Mouse (Mus musculus): ENCODE data around the gene Tmcc1. TPM values are rescaled to one million over a fixed set of nuclear protein-coding genes. Genes with fewer than 3 reads are reported as not detected.

The Tmcc1 gene
- polyA plus RNA-seq, 1 experiment from 2014 or later: 14.1 TPM

- peak overlapping the region; percentile 31; the same call in 1 of the 2 replicates for H3K4me2 ChIP-seq (replicated peaks; ENCODE audit: low read depth, low read length)
- H3K4me1 ChIP-seq (ENCODE audit: control insufficient read depth, insufficient read depth, low read length): peaks cover 65% of the 10 kb centered on the region
- no peaks in the 10 kb centered on the region for H3K9me3 ChIP-seq (ENCODE audit: control insufficient read depth, low read length)
- H3K36me3 ChIP-seq (ENCODE audit: control insufficient read depth, insufficient read depth, low read length): no peaks in the 10 kb centered on the region; the same call in 1 of the 2 replicates
- no peaks in the 10 kb centered on the region for H3K27me3 ChIP-seq (ENCODE audit: control insufficient read depth, insufficient read depth, low read length)
- no peak for ATAC-seq (ENCODE audit: low FRiP score, low TSS enrichment)
- H3K9ac ChIP-seq (ENCODE audit: low read depth, low read length): 0 out of 2 replicates have a peak overlapping the region, but pooled peaks have one; percentile 40
- no peak overlapping the region for H3K27ac ChIP-seq (ENCODE audit: low read depth, low read length)
- WGBS: 30% methylated on average over 9 of the region's 9 CpGs
- H3K4me3 ChIP-seq (ENCODE audit: low read length): 0 out of 2 replicates have a peak overlapping the region, but pooled peaks have one; percentile 2
These were observed 207.7 kb downstream of the Tmcc1 start for GRCm38 (mm10) chr6:115985622-115986021.

GRCm38 (mm10) chr6:115984580-115984979 lies 208.7 kb downstream of the Tmcc1 start:
- ATAC-seq (ENCODE audit: low FRiP score, low TSS enrichment): no peak
- WGBS: 71% methylated on average over 7 of the region's 7 CpGs
- H3K9me3 ChIP-seq (ENCODE audit: control insufficient read depth, low read length): no peaks in the 10 kb centered on the region
- H3K4me3 ChIP-seq (ENCODE audit: low read length): no peak overlapping the region
- H3K27me3 ChIP-seq (ENCODE audit: control insufficient read depth, insufficient read depth, low read length): no peaks in the 10 kb centered on the region
- H3K4me2 ChIP-seq (replicated peaks; ENCODE audit: low read depth, low read length): peak overlapping the region; percentile 23
- peaks cover 62% of the 10 kb centered on the region for H3K4me1 ChIP-seq (ENCODE audit: control insufficient read depth, insufficient read depth, low read length)
- H3K36me3 ChIP-seq (ENCODE audit: control insufficient read depth, insufficient read depth, low read length): peaks cover 8% of the 10 kb centered on the region
- peak overlapping the region; percentile 40; the same call in 1 of the 2 replicates for H3K9ac ChIP-seq (ENCODE audit: low read depth, low read length)
- peak overlapping the region; percentile 89 for H3K27ac ChIP-seq (ENCODE audit: low read depth, low read length)

GRCm38 (mm10) chr6:115983306-115984038 lies 209.8 kb downstream of the Tmcc1 start:
- peak; percentile 58; the same call in 1 of the 2 replicates for ATAC-seq (ENCODE audit: low FRiP score, low TSS enrichment)

DNA sequence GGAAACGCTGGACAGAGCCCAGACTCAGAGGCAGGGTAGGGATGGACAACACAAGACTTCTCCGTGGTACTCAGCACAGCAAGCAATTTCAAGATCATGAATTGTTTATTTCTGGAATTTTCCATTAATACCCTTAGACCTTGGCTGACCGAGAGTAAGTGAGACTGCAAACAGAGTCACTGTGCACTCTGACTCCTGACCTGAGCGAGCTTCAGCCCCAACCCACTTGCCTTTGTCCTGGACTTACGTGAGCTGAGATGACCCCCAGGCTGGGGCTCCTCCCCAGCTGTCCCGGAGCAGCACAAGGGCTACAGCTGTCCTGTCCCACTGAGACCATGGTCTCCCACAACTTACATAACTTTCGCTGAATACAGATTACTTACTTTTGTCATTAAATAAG lies 210.4 kb downstream of the Tmcc1 start:
- peak overlapping the region; percentile 25 for H3K4me2 ChIP-seq (replicated peaks; ENCODE audit: low read depth, low read length)
- ATAC-seq (ENCODE audit: low FRiP score, low TSS enrichment): peak; percentile 48; the same call in 1 of the 2 replicates

More at GRCm38 (mm10) chr6:115983306-115984038, 209.8 kb downstream of the Tmcc1 start:
- WGBS: 23% methylated on average over 12 of the region's 12 CpGs
- Histone ChIP-seq H3K4me3 (ENCODE audit: low read length) (no peak overlapping the region; the same call in 1 of the 2 replicates), H3K9ac (ENCODE audit: low read depth, low read length) (peak overlapping the region; percentile 34; the same call in 1 of the 2 replicates), H3K9me3 (ENCODE audit: control insufficient read depth, low read length) (no peaks in the 10 kb centered on the region), H3K4me2 (replicated peaks; ENCODE audit: low read depth, low read length) (peak overlapping the region; percentile 25), H3K4me1 (ENCODE audit: control insufficient read depth, insufficient read depth, low read length) (peaks cover 58% of the 10 kb centered on the region), H3K27me3 (ENCODE audit: control insufficient read depth, insufficient read depth, low read length) (no peaks in the 10 kb centered on the region), H3K36me3 (ENCODE audit: control insufficient read depth, insufficient read depth, low read length) (peaks cover 13% of the 10 kb centered on the region), H3K27ac (ENCODE audit: low read depth, low read length) (peak overlapping the region; percentile 89)

DNA sequence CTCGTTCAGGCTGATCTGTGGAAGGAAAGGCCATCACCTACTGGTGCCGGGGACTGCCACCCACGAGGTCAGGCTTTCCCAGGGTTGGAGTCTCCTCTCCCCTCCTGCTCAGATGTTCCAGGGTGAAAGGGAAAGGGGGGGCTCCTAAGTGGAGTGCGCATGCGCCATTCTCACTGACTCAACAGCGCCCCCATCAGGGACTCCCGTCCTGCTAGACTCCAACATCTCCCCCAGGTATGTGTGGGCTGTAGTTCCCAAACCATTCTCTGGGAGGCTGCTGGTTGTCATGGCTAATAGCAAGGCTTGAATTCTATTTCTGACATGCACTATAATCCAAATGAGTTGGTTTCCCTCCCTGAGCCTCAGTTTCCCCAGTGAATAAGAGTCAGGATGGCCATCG lies 214.7 kb downstream of the Tmcc1 start:
- H3K27ac ChIP-seq (ENCODE audit: low read depth, low read length): no peak overlapping the region
- WGBS: 67% methylated on average over 8 of the region's 8 CpGs
- H3K27me3 ChIP-seq (ENCODE audit: control insufficient read depth, insufficient read depth, low read length): no peaks in the 10 kb centered on the region
- H3K9ac ChIP-seq (ENCODE audit: low read depth, low read length): no peak overlapping the region
- no peak overlapping the region for H3K4me3 ChIP-seq (ENCODE audit: low read length)
- no peak for ATAC-seq (ENCODE audit: low FRiP score, low TSS enrichment)
- H3K4me1 ChIP-seq (ENCODE audit: control insufficient read depth, insufficient read depth, low read length): peaks cover 22% of the 10 kb centered on the region
- no peak overlapping the region for H3K4me2 ChIP-seq (replicated peaks; ENCODE audit: low read depth, low read length)
- H3K9me3 ChIP-seq (ENCODE audit: control insufficient read depth, low read length): no peaks in the 10 kb centered on the region
- H3K36me3 ChIP-seq (ENCODE audit: control insufficient read depth, insufficient read depth, low read length): peaks cover 40% of the 10 kb centered on the region

More for the DNA sequence above, 210.4 kb downstream of the Tmcc1 start:
- Histone ChIP-seq H3K4me3 (ENCODE audit: low read length) (no peak overlapping the region; the same call in 1 of the 2 replicates), H3K9me3 (ENCODE audit: control insufficient read depth, low read length) (no peaks in the 10 kb centered on the region), H3K4me1 (ENCODE audit: control insufficient read depth, insufficient read depth, low read length) (peaks cover 59% of the 10 kb centered on the region), H3K9ac (ENCODE audit: low read depth, low read length) (0 out of 2 replicates have a peak overlapping the region, but pooled peaks have one; percentile 28), H3K36me3 (ENCODE audit: control insufficient read depth, insufficient read depth, low read length) (peaks cover 13% of the 10 kb centered on the region), H3K27me3 (ENCODE audit: control insufficient read depth, insufficient read depth, low read length) (no peaks in the 10 kb centered on the region), H3K27ac (ENCODE audit: low read depth, low read length) (peak overlapping the region; percentile 89)
- WGBS: 29% methylated on average over 7 of the region's 7 CpGs

DNA sequence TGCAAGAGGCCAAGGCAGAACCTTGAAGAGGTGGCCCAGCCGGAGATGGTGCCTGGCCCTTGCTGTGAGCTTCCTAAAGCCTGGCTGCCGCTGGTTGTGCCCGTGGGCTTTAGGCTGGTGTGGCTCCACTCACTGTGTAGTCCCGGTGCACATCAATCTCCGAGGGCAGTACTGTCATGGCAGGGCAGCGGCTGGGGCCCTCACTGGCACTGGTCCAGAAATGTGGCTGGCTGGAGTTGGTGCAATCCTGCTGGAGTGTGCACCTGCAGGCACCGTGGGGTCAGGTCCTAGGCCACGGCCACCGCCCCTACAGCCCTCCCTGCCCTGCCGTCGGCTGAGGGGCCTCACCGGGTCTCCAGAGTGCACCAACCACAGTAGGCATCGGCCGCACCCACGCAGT lies 215.5 kb downstream of the Tmcc1 start:
- H3K4me1 ChIP-seq (ENCODE audit: control insufficient read depth, insufficient read depth, low read length): peaks cover 22% of the 10 kb centered on the region
- H3K9ac ChIP-seq (ENCODE audit: low read depth, low read length): no peak overlapping the region
- no peak overlapping the region for H3K4me2 ChIP-seq (replicated peaks; ENCODE audit: low read depth, low read length)
- H3K36me3 ChIP-seq (ENCODE audit: control insufficient read depth, insufficient read depth, low read length): peaks cover 44% of the 10 kb centered on the region
- no peak overlapping the region for H3K4me3 ChIP-seq (ENCODE audit: low read length)
- H3K27me3 ChIP-seq (ENCODE audit: control insufficient read depth, insufficient read depth, low read length): no peaks in the 10 kb centered on the region
- ATAC-seq (ENCODE audit: low FRiP score, low TSS enrichment): no peak
- H3K9me3 ChIP-seq (ENCODE audit: control insufficient read depth, low read length): no peaks in the 10 kb centered on the region
- 79% methylated on average over 15 of the region's 15 CpGs for WGBS
- H3K27ac ChIP-seq (ENCODE audit: low read depth, low read length): no peak overlapping the region

- H3K4me3 ChIP-seq (ENCODE audit: low read length): no peak overlapping the region
- no peaks in the 10 kb centered on the region for H3K9me3 ChIP-seq (ENCODE audit: control insufficient read depth, low read length)
- no peak overlapping the region for H3K27ac ChIP-seq (ENCODE audit: low read depth, low read length)
- ATAC-seq (ENCODE audit: low FRiP score, low TSS enrichment): no peak
- peaks cover 27% of the 10 kb centered on the region for H3K4me1 ChIP-seq (ENCODE audit: control insufficient read depth, insufficient read depth, low read length)
- H3K27me3 ChIP-seq (ENCODE audit: control insufficient read depth, insufficient read depth, low read length): no peaks in the 10 kb centered on the region
- H3K36me3 ChIP-seq (ENCODE audit: control insufficient read depth, insufficient read depth, low read length): peaks cover 51% of the 10 kb centered on the region
- 86% methylated on average over 8 of the region's 8 CpGs for WGBS
- no peak overlapping the region for H3K4me2 ChIP-seq (replicated peaks; ENCODE audit: low read depth, low read length)
- H3K9ac ChIP-seq (ENCODE audit: low read depth, low read length): no peak overlapping the region
These were observed 217.7 kb downstream of the Tmcc1 start for GRCm38 (mm10) chr6:115975606-115976005.

DNA sequence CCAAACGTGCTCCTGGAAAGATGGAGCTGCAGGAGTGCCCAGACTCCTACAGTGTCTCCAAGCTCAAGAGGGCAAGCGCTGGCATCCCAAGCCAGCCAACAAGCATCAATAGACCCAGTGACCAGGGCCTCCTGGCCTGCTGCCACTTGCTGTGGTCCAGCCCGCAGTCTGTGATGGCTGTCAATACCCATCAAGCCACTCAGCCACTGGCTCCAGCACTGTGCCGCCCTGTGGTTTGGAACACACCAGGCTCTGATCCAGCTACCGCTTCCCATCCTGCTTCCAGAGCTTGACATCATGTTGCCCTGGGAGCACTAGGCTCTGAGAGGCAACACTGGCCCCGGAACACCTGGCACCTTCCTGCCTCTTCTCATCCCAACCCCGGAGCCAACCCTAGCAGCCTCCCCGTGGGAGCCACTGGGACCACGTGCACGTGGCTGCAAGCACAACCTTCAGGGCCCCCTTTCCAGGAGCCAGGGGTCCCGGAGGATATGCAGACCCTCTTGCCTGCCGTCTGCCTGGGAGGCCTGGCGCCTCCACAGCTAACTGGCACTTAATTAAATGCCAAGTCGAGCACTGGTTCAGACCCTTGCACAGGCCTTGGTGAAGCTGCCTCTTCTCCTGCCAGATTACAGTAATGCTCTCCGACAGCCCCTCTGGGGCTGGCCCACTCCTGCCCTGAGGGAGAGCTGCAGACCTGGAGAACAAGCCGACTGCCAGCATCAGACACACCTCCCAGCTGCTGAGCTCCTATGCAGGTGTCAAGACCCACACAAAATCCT lies 219.2 kb downstream of the Tmcc1 start:
- no peak for ATAC-seq (ENCODE audit: low FRiP score, low TSS enrichment)
- Histone ChIP-seq H3K9ac (ENCODE audit: low read depth, low read length) (no peak overlapping the region), H3K4me2 (replicated peaks; ENCODE audit: low read depth, low read length) (no peak overlapping the region), H3K4me3 (ENCODE audit: low read length) (no peak overlapping the region), H3K27ac (ENCODE audit: low read depth, low read length) (no peak overlapping the region), H3K27me3 (ENCODE audit: control insufficient read depth, insufficient read depth, low read length) (no peaks in the 10 kb centered on the region), H3K9me3 (ENCODE audit: control insufficient read depth, low read length) (no peaks in the 10 kb centered on the region), H3K36me3 (ENCODE audit: control insufficient read depth, insufficient read depth, low read length) (peaks cover 50% of the 10 kb centered on the region), H3K4me1 (ENCODE audit: control insufficient read depth, insufficient read depth, low read length) (peaks cover 27% of the 10 kb centered on the region)
- WGBS: 86% methylated on average over 16 of the region's 16 CpGs
